Mouse (Mus musculus) c-Kit-positive CD71-negative TER-119-negative erythroid progenitor cells, embryonic 14.5 days (primary cell): ENCODE results near the gene Gm49322.
"Not testable (repeated sequence)": the region's sequence is repeated elsewhere in the genome, so short reads cannot be mapped to it uniquely, and the experiment has no call there.

Source experiments
- DNase-seq: peaks from one replicate; pipeline ENCODE4 v3.0.0-alpha.2; 2013; ENCODE audit warnings: low read depth

Gene Gm49322

GRCm38 (mm10) chr10:80605721-80606120 is at the start of gene Gm49322:
Gm49322 (plus strand) TSS chr10:80606021.
- DNase-seq = not testable (repeated sequence)

GRCm38 (mm10) chr10:80557346-80557965 is 48.4 kb upstream of the Gm49322 start:
- DNase-seq = no peak

GRCm38 (mm10) chr10:80559431-80559830 is 46.4 kb upstream of the Gm49322 start:
- DNase-seq = no peak

GRCm38 (mm10) chr10:80560621-80561020 is 45.2 kb upstream of the Gm49322 start:
- no peak for DNase-seq

GRCm38 (mm10) chr10:80561116-80561944 is 44.5 kb upstream of the Gm49322 start, which contains the start of gene Rexo1:
Rexo1 (minus strand) TSS chr10:80561560.
- peak; percentile 97 for DNase-seq

GRCm38 (mm10) chr10:80566375-80567092 is 39.3 kb upstream of the Gm49322 start:
- peak; percentile 82 for DNase-seq

GRCm38 (mm10) chr10:80568876-80569275 is 36.9 kb upstream of the Gm49322 start:
- no peak for DNase-seq

- DNase-seq = no peak
Measured at GRCm38 (mm10) chr10:80569664-80570066, 36.2 kb upstream of the Gm49322 start.

GRCm38 (mm10) chr10:80570419-80570818 is 35.4 kb upstream of the Gm49322 start:
- no peak for DNase-seq

- DNase-seq = no peak
Measured at GRCm38 (mm10) chr10:80570871-80571836, 34.7 kb upstream of the Gm49322 start.

- DNase-seq = no peak
Measured at GRCm38 (mm10) chr10:80572477-80572876, 33.3 kb upstream of the Gm49322 start.

GRCm38 (mm10) chr10:80573944-80574343 is 31.9 kb upstream of the Gm49322 start:
- no peak for DNase-seq

- no peak for DNase-seq
Measured at GRCm38 (mm10) chr10:80574896-80575295, 30.9 kb upstream of the Gm49322 start.

- no peak for DNase-seq
Measured at GRCm38 (mm10) chr10:80575925-80576324, 29.9 kb upstream of the Gm49322 start.

- DNase-seq = no peak
Measured at GRCm38 (mm10) chr10:80576351-80577194, 29.2 kb upstream of the Gm49322 start.

GRCm38 (mm10) chr10:80577195-80578130 is 28.4 kb upstream of the Gm49322 start, which contains the start of gene Klf16:
Klf16 (minus strand) TSS chr10:80577321.
- peak; percentile 94 for DNase-seq

- peak; percentile 79 for DNase-seq
Measured at GRCm38 (mm10) chr10:80578131-80578750, 27.6 kb upstream of the Gm49322 start.

GRCm38 (mm10) chr10:80578911-80579310 is 26.9 kb upstream of the Gm49322 start:
- DNase-seq = peak; percentile 82

GRCm38 (mm10) chr10:80583047-80583446 is 22.8 kb upstream of the Gm49322 start:
- DNase-seq = no peak
